Mouse (Mus musculus) CH12.LX (cell line): ENCODE measurements around the gene Hhipl1. TPM values are rescaled to one million over a fixed set of nuclear protein-coding genes. Genes with fewer than 3 reads are reported as not detected.

ENCODE experiments used
- DNase-seq: peaks from one replicate; pipeline ENCODE4 v3.0.0-alpha.2; 2013; ENCODE audit errors: extremely low read depth
- H3K27ac ChIP-seq: 2 replicates; pipeline ENCODE4 v1.5.1; 2012; ENCODE audit warnings: low read depth, mild to moderate bottlenecking, control low read depth, moderate library complexity; ENCODE audit not compliant: insufficient read depth
- H3K27me3 ChIP-seq: replicated peaks from 2 replicates; pipeline ENCODE3; 2012; ENCODE audit warnings: inconsistent platforms
- H3K36me3 ChIP-seq, 2 experiments: replicated peaks in 1 of 2; 2 replicates each; pipeline versions ENCODE3 to v1.6.1; 2012; ENCODE audit warnings: inconsistent platforms in 1 of 2, low read length in 1 of 2, mild to moderate bottlenecking in 1 of 2, mixed read lengths in 1 of 2, moderate library complexity in 1 of 2; ENCODE audit not compliant: control insufficient read depth in 1 of 2, insufficient read depth in 1 of 2
- H3K4me1 ChIP-seq, 2 experiments: 2 replicates each; pipeline ENCODE4 v1.6.1; 2012; ENCODE audit warnings: inconsistent platforms in 1 of 2, moderate library complexity in 1 of 2; ENCODE audit not compliant: insufficient read depth in 2 of 2, control insufficient read depth in 1 of 2
- H3K4me2 ChIP-seq: 2 replicates; pipeline ENCODE4 v1.6.1; 2012; ENCODE audit warnings: low read depth, mild to moderate bottlenecking, control low read depth; ENCODE audit not compliant: poor library complexity, insufficient read depth, severe bottlenecking
- H3K4me3 ChIP-seq, 3 experiments: fragments of 150-350 bp in 1 of 3; sonication (generic) in 1 of 3; replicated peaks in 1 of 3; 2 replicates each; pipeline versions ENCODE3 to v1.5.1; 2011 to 2012; ENCODE audit warnings: low read depth in 2 of 3, low read length in 2 of 3, mild to moderate bottlenecking in 2 of 3, moderate library complexity in 2 of 3, control low read depth in 1 of 3, improper control_type of control experiment in 1 of 3, inconsistent platforms in 1 of 3, mixed read lengths in 1 of 3; ENCODE audit not compliant: poor library complexity in 1 of 3
- H3K79me2 ChIP-seq: replicated peaks from 2 replicates; pipeline ENCODE4 v1.6.1; 2012; ENCODE audit warnings: mild to moderate bottlenecking, moderate library complexity; ENCODE audit not compliant: control insufficient read depth, poor library complexity, insufficient read depth, severe bottlenecking; ENCODE audit errors: extremely low read depth
- H3K9ac ChIP-seq: 2 replicates; pipeline ENCODE4 v1.6.1; 2012; ENCODE audit warnings: low read depth, mild to moderate bottlenecking, control low read depth, moderate library complexity; ENCODE audit not compliant: insufficient read depth
- H3K9me3 ChIP-seq: replicated peaks from 2 replicates; pipeline ENCODE3; 2012; ENCODE audit warnings: low read length, inconsistent platforms, mixed read lengths
- BHLHE40 ChIP-seq: IDR thresholded peaks from 2 replicates; pipeline ENCODE4 v1.6.1; 2011; ENCODE audit warnings: mild to moderate bottlenecking, low read depth, low read length, improper control_type of control experiment
- CHD2 ChIP-seq: IDR thresholded peaks from 2 replicates; pipeline ENCODE4 v1.6.1; 2011; ENCODE audit warnings: low read length, improper control_type of control experiment
- E2F4 ChIP-seq: IDR thresholded peaks from 2 replicates; pipeline ENCODE4 v1.6.1; 2011; ENCODE audit warnings: low read depth, low read length, improper control_type of control experiment; ENCODE audit not compliant: insufficient replicate concordance
- ELF1 ChIP-seq: IDR thresholded peaks from 2 replicates; pipeline ENCODE4 v1.6.1; 2014; ENCODE audit warnings: low read depth, mild to moderate bottlenecking, inconsistent platforms, low read length, improper control_type of control experiment
- ETS1 ChIP-seq: conservative IDR thresholded peaks from 2 replicates; pipeline ENCODE4 v1.6.1; 2012; ENCODE audit warnings: low read depth, mild to moderate bottlenecking, inconsistent platforms, low read length, improper control_type of control experiment, moderate library complexity
- GABPA ChIP-seq: IDR thresholded peaks from 2 replicates; pipeline ENCODE4 v1.6.1; 2012; ENCODE audit warnings: low read depth, low read length, improper control_type of control experiment, inconsistent platforms; ENCODE audit not compliant: insufficient replicate concordance
- IRF4 ChIP-seq: IDR thresholded peaks from 2 replicates; pipeline ENCODE4 v1.6.1; 2014; ENCODE audit warnings: low read depth, mild to moderate bottlenecking, inconsistent platforms, low read length, improper control_type of control experiment
- JUN ChIP-seq: IDR thresholded peaks from 2 replicates; pipeline ENCODE4 v1.6.1; 2011; ENCODE audit warnings: low read depth, mild to moderate bottlenecking, low read length, improper control_type of control experiment, moderate library complexity; ENCODE audit not compliant: insufficient read depth
- KAT2A ChIP-seq: IDR thresholded peaks from 2 replicates; pipeline ENCODE4 v1.6.1; 2012; ENCODE audit warnings: low read length, improper control_type of control experiment, inconsistent platforms; ENCODE audit not compliant: insufficient replicate concordance
- MAFK ChIP-seq: IDR thresholded peaks from 2 replicates; pipeline ENCODE4 v1.6.1; 2011; ENCODE audit warnings: low read length, improper control_type of control experiment; ENCODE audit not compliant: insufficient replicate concordance
- MEF2A ChIP-seq: IDR thresholded peaks from 2 replicates; pipeline ENCODE4 v1.6.1; 2014; ENCODE audit warnings: low read depth, mild to moderate bottlenecking, inconsistent platforms, low read length, improper control_type of control experiment, borderline replicate concordance
- NRF1 ChIP-seq: IDR thresholded peaks from 2 replicates; pipeline ENCODE4 v1.6.1; 2014; ENCODE audit warnings: low read depth, mild to moderate bottlenecking, inconsistent platforms, low read length, improper control_type of control experiment, moderate library complexity
- POLR2A ChIP-seq: IDR thresholded peaks from 2 replicates; pipeline ENCODE4 v1.6.1; 2011; ENCODE audit warnings: low read depth, mild to moderate bottlenecking, improper control_type of control experiment, low read length
- POLR2AphosphoS2 ChIP-seq: IDR thresholded peaks from 2 replicates; pipeline ENCODE4 v1.6.1; 2011; ENCODE audit warnings: low read depth, low read length, improper control_type of control experiment
- SIN3A ChIP-seq: IDR thresholded peaks from 2 replicates; pipeline ENCODE4 v1.6.1; 2012; ENCODE audit warnings: low read length, improper control_type of control experiment, inconsistent platforms
- SMC3 ChIP-seq: IDR thresholded peaks from 2 replicates; pipeline ENCODE4 v1.6.1; 2011; ENCODE audit warnings: low read depth, low read length, improper control_type of control experiment
- TBP ChIP-seq: conservative IDR thresholded peaks from 2 replicates; pipeline ENCODE4 v1.6.1; 2011; ENCODE audit warnings: low read depth, low read length, improper control_type of control experiment
- UBTF ChIP-seq: IDR thresholded peaks from 2 replicates; pipeline ENCODE4 v1.6.1; 2012; ENCODE audit warnings: low read depth, mild to moderate bottlenecking, inconsistent platforms, low read length, improper control_type of control experiment, moderate library complexity
- dilution Hi-C: fragments of 300-500 bp; cut with MboI; formaldehyde crosslinking; loops from 2 replicates; pipeline ENCODE4 v1.14.3; 2020; ENCODE audit warnings: low sequenced_read_pairs; ENCODE audit not compliant: extremely low pct_unique_long_range_greater_than_20kb, extremely low pct_ligation_motif_present
- in situ Hi-C: fragments of 300-500 bp; cut with MboI; formaldehyde crosslinking; loops from 3 replicates; pipeline ENCODE4 v1.14.3; 2019; ENCODE audit warnings: low sequenced_read_pairs, low pct_ligation_motif_present, low pct_unique_long_range_greater_than_20kb, mixed read lengths
- polyA plus RNA-seq: library from polyadenylated mRNA; unstranded; fragments of >175 nt; gene quantifications from 2 replicates; pipeline ENCODE4 v1.2.1, GENCODE M21; 2012; ENCODE audit warnings: low read depth; ENCODE audit not compliant: insufficient read length
- total RNA-seq, 2 experiments: library from RNA; depleted of rRNA; stranded (reverse); fragments of 300-350 nt in 1 of 2; fragments of >200 nt in 1 of 2; gene quantifications; 2 replicates each; pipeline ENCODE4 v1.2.3; 2012 to 2014

The Hhipl1 gene
- total and polyA plus RNA-seq, 3 experiments: not detected

- TF ChIP-seq NRF1: peak; percentile 52; the same call in 1 of the 2 replicates
- no peak for TF ChIP-seq UBTF
- TF ChIP-seq KAT2A: no peak
- no peak for TF ChIP-seq JUN
- peak; percentile 58 for TF ChIP-seq IRF4
- TF ChIP-seq POLR2AphosphoS2: no peak
- TF ChIP-seq TBP: no peak
- TF ChIP-seq MAFK: no peak
These were observed 30.6 kb upstream of the Hhipl1 start (continued) for GRCm38 (mm10) chr12:108275508-108275890.

- dilution Hi-C loops: no loop called here
- TF ChIP-seq POLR2A: no peak
- TF ChIP-seq ELF1: no peak
- no peak for TF ChIP-seq SMC3
- TF ChIP-seq BHLHE40: no peak
- no peak for TF ChIP-seq IRF4
- TF ChIP-seq POLR2AphosphoS2: no peak
- no peak for TF ChIP-seq MEF2A
- TF ChIP-seq SIN3A: no peak
- no peak for TF ChIP-seq MAFK
- no peak for TF ChIP-seq GABPA
- no peak for TF ChIP-seq E2F4
- TF ChIP-seq TBP: no peak
- no peak for TF ChIP-seq CHD2
- TF ChIP-seq ETS1: no peak
- TF ChIP-seq, all 38 proteins: peak for 0
- no peaks in the 10 kb centered on the region for H3K9me3 ChIP-seq
- H3K36me3 ChIP-seq: peaks cover 0 to 11% of the 10 kb centered on the region in 2 experiments
- 0 out of 2 replicates have a peak overlapping the region, but pooled peaks have one; percentile 11 for H3K4me2 ChIP-seq
- no peak overlapping the region for H3K27ac ChIP-seq
- peak overlapping the region; percentile 39; the same call in 1 of the 2 replicates for H3K9ac ChIP-seq
- in situ Hi-C loops: no loop called here
- H3K27me3 ChIP-seq: peaks cover 2% of the 10 kb centered on the region
- DNase-seq: no peak
- no peaks in the 10 kb centered on the region for H3K79me2 ChIP-seq
- H3K4me1 ChIP-seq: peaks cover 5 to 41% of the 10 kb centered on the region in 2 experiments; a peak in 3 of 4 replicates
- peak overlapping the region; percentile 38 to 61 (median 53) for H3K4me3 ChIP-seq
These were observed 29.9 kb upstream of the Hhipl1 start for GRCm38 (mm10) chr12:108275920-108276822.
